Mouse (Mus musculus): ENCODE measurements around the gene Hils1.

- TF ChIP-seq POLR2A (IDR thresholded peaks at IDR 0.05; ENCODE audit: extremely low read depth, insufficient read depth, low read length) (no peak), CTCF (IDR thresholded peaks at IDR 0.05; ENCODE audit: extremely low read depth, insufficient read depth, low read length) (peak; percentile 92)
Measured at GRCm38 (mm10) chr11:95001058-95001457, 33.7 kb downstream of the Hils1 start.
